Mouse (Mus musculus) cerebellum, adult 2 months (tissue): ENCODE measurements at regions not wholly inside any gene's neighbourhood (a gene's known extent, or its start where the extent isn't known, plus 50 kb on each side); places are given as distances from the start of the nearest gene placed in this dataset.
"Not testable (repeated sequence)": the region's sequence is repeated elsewhere in the genome, so short reads cannot be mapped to it uniquely, and the experiment has no call there.

Experiments
- DNase-seq, 2 experiments: peaks; one replicate each; pipeline ENCODE4 v3.0.0; 2021
- H3K27ac ChIP-seq: fragments of 200-500 bp; 2 replicates; pipeline ENCODE4 v1.5.1; 2012; ENCODE audit warnings: low read length, control low read depth, inconsistent platforms; ENCODE audit not compliant: insufficient read depth
- H3K27me3 ChIP-seq: fragments of 200-500 bp; 2 replicates; pipeline ENCODE4 v1.6.1; 2012; ENCODE audit warnings: inconsistent platforms, mild to moderate bottlenecking, low read length, moderate library complexity; ENCODE audit not compliant: control insufficient read depth, insufficient read depth
- H3K4me1 ChIP-seq: fragments of 200-500 bp; 2 replicates; pipeline ENCODE4 v1.6.1; 2011; ENCODE audit warnings: low read length; ENCODE audit not compliant: control insufficient read depth, insufficient read depth
- H3K4me3 ChIP-seq: fragments of 200-500 bp; replicated peaks from 2 replicates; pipeline ENCODE3; 2011; ENCODE audit warnings: mild to moderate bottlenecking, low read depth, low read length, control low read depth; ENCODE audit not compliant: insufficient read depth
- CTCF ChIP-seq: fragments of 200-500 bp; IDR thresholded peaks from 2 replicates; pipeline ENCODE4 v1.5.1; 2011; ENCODE audit warnings: low read depth, mild to moderate bottlenecking, control low read depth, low read length, moderate library complexity, borderline replicate concordance; ENCODE audit not compliant: insufficient read depth
- POLR2A ChIP-seq: fragments of 200-500 bp; IDR thresholded peaks from 2 replicates; pipeline ENCODE4 v1.6.1; 2011; ENCODE audit warnings: low read length, control low read depth, borderline replicate concordance; ENCODE audit not compliant: insufficient read depth
- WGBS: fragments of 180-500 bp; shearing (Covaris S2); methylation state at CpG from one replicate; pipeline ENCODE4 v1.1.7; 2018; 5-methylcytosine and 5-hydroxymethylcytosine counted together

GRCm38 (mm10) chr8:35152585-35152984 is 613.0 kb upstream of the Gm19410 start:
- Histone ChIP-seq H3K27me3 (no peaks in the 10 kb centered on the region), H3K4me1 (peaks cover 3% of the 10 kb centered on the region; the same call in 1 of the 2 replicates), H3K4me3 (no peak overlapping the region), H3K27ac (no peak overlapping the region)
- DNase-seq, result peak in 1 of 2 experiments; percentile 39
- no peak for TF ChIP-seq CTCF
- no peak for TF ChIP-seq POLR2A
- 14% methylated on average over 7 of the region's 8 CpGs for WGBS

GRCm38 (mm10) chr8:35156272-35156671 is 609.3 kb upstream of the Gm19410 start:
- Histone ChIP-seq H3K4me1 (peaks cover 5% of the 10 kb centered on the region; the same call in 1 of the 2 replicates), H3K4me3 (no peak overlapping the region), H3K27me3 (no peaks in the 10 kb centered on the region), H3K27ac (no peak overlapping the region)
- WGBS, result 78% methylated on average over 5 of the region's 5 CpGs
- DNase-seq, result no peak
- TF ChIP-seq CTCF (no peak), POLR2A (no peak)

- no peak overlapping the region for H3K4me3 ChIP-seq
- 0 out of 2 replicates have a peak, but pooled peaks cover 3% of the 10 kb centered on the region for H3K4me1 ChIP-seq
- H3K27ac ChIP-seq, result no peak overlapping the region
- no peak for DNase-seq
- H3K27me3 ChIP-seq, result no peaks in the 10 kb centered on the region
- WGBS, result 52% methylated on average over 6 of the region's 6 CpGs
- TF ChIP-seq POLR2A (no peak), CTCF (no peak)
These were observed 607.9 kb upstream of the Gm19410 start for GRCm38 (mm10) chr8:35157711-35158110.

GRCm38 (mm10) chr8:35159329-35159728 is 606.3 kb upstream of the Gm19410 start:
- Histone ChIP-seq H3K27me3 (no peaks in the 10 kb centered on the region), H3K27ac (no peak overlapping the region), H3K4me1 (0 out of 2 replicates have a peak, but pooled peaks cover 3% of the 10 kb centered on the region), H3K4me3 (no peak overlapping the region)
- no peak for TF ChIP-seq POLR2A
- TF ChIP-seq CTCF, result peak; percentile 80
- WGBS, result 23% methylated on average over 12 of the region's 12 CpGs
- peak; percentile 62 to 66 for DNase-seq

GRCm38 (mm10) chr8:35160230-35160629 is 605.4 kb upstream of the Gm19410 start:
- H3K27ac ChIP-seq, result no peak overlapping the region
- DNase-seq, result no peak
- H3K4me3 ChIP-seq, result no peak overlapping the region
- TF ChIP-seq POLR2A, result no peak
- 0 out of 2 replicates have a peak, but pooled peaks cover 3% of the 10 kb centered on the region for H3K4me1 ChIP-seq
- H3K27me3 ChIP-seq, result no peaks in the 10 kb centered on the region
- 82% methylated on average over 12 of the region's 12 CpGs for WGBS

- not testable (repeated sequence) for H3K27me3 ChIP-seq, H3K4me3 ChIP-seq, DNase-seq, H3K4me1 ChIP-seq, H3K27ac ChIP-seq
- 96% methylated on average over 4 of the region's 4 CpGs for WGBS
These were observed 603.4 kb upstream of the Gm19410 start for GRCm38 (mm10) chr8:35162166-35162565.

GRCm38 (mm10) chr8:35166611-35167010 is 599.0 kb upstream of the Gm19410 start:
- H3K4me3 ChIP-seq, result no peak overlapping the region
- peaks cover 6% of the 10 kb centered on the region for H3K4me1 ChIP-seq
- no peak for TF ChIP-seq CTCF
- TF ChIP-seq POLR2A, result no peak
- no peaks in the 10 kb centered on the region for H3K27me3 ChIP-seq
- no peak for DNase-seq
- 53% methylated on average over 6 of the region's 6 CpGs for WGBS
- H3K27ac ChIP-seq, result no peak overlapping the region

GRCm38 (mm10) chr8:35171536-35172310 is 593.9 kb upstream of the Gm19410 start:
- H3K4me3 ChIP-seq, result no peak overlapping the region
- peak overlapping the region; percentile 82 for H3K27ac ChIP-seq
- TF ChIP-seq CTCF (no peak), POLR2A (no peak)
- peak; percentile 59 to 81 for DNase-seq
- H3K27me3 ChIP-seq, result no peaks in the 10 kb centered on the region
- 15% methylated on average over 13 of the region's 13 CpGs for WGBS
- H3K4me1 ChIP-seq, result peaks cover 12% of the 10 kb centered on the region; the same call in 1 of the 2 replicates
